Mouse (Mus musculus) brain, embryonic 14.5 days (tissue): Measurements from ENCODE around the gene Osbpl10. TPM values are rescaled to one million over a fixed set of nuclear protein-coding genes. Genes with fewer than 3 reads are reported as not detected.
"Not testable (repeated sequence)": the region's sequence is repeated elsewhere in the genome, so short reads cannot be mapped to it uniquely, and the experiment has no call there.

ENCODE experiments used
- DNase-seq: peaks from one replicate; pipeline ENCODE4 v3.0.0-alpha.2; 2011; ENCODE audit warnings: low read depth
- CTCF ChIP-seq: fragments of 200-500 bp; IDR thresholded peaks from 2 replicates; pipeline ENCODE4 v1.5.1; 2012; ENCODE audit warnings: inconsistent platforms, mild to moderate bottlenecking, moderate library complexity, borderline replicate concordance; ENCODE audit not compliant: insufficient read depth, insufficient read length; ENCODE audit errors: extremely low read depth
- POLR2A ChIP-seq: fragments of 200-500 bp; IDR thresholded peaks from 2 replicates; pipeline ENCODE4 v1.6.1; 2012; ENCODE audit warnings: mild to moderate bottlenecking, inconsistent platforms, borderline replicate concordance; ENCODE audit not compliant: poor library complexity, insufficient read depth, insufficient read length, severe bottlenecking; ENCODE audit errors: extremely low read depth
- polyA plus RNA-seq: library from polyadenylated mRNA; depleted of rRNA; stranded (reverse); fragments of >200 nt; gene quantifications from 2 replicates; pipeline ENCODE4 v1.2.3, GENCODE M21; 2012

The Osbpl10 gene
- polyA plus RNA-seq, 1 experiment = 7.3 TPM

- TF ChIP-seq CTCF (no peak), POLR2A (no peak)
- no peak for DNase-seq
These were observed 258.0 kb downstream of the Osbpl10 start for GRCm38 (mm10) chr9:115236352-115236841.

GRCm38 (mm10) chr9:115237943-115238342 is 259.6 kb downstream of the Osbpl10 start:
- no peak for DNase-seq
- TF ChIP-seq CTCF (no peak), POLR2A (no peak)

- TF ChIP-seq CTCF (no peak), POLR2A (no peak)
These were observed 261.5 kb downstream of the Osbpl10 start for GRCm38 (mm10) chr9:115239861-115240260.

GRCm38 (mm10) chr9:115243630-115244029 is 265.3 kb downstream of the Osbpl10 start:
- no peak for DNase-seq
- TF ChIP-seq POLR2A (no peak), CTCF (no peak)

More at GRCm38 (mm10) chr9:115239861-115240260, 261.5 kb downstream of the Osbpl10 start:
- no peak for DNase-seq

- DNase-seq = no peak
- TF ChIP-seq POLR2A = no peak
- no peak for TF ChIP-seq CTCF
These were observed 266.7 kb downstream of the Osbpl10 start for GRCm38 (mm10) chr9:115245092-115245491.

GRCm38 (mm10) chr9:115249145-115249544 is 270.8 kb downstream of the Osbpl10 start:
- DNase-seq = no peak
- TF ChIP-seq POLR2A (no peak), CTCF (no peak)

GRCm38 (mm10) chr9:115257733-115258286 is 279.4 kb downstream of the Osbpl10 start:
- no peak for TF ChIP-seq CTCF
- DNase-seq = no peak

GRCm38 (mm10) chr9:115259866-115260265 is 281.5 kb downstream of the Osbpl10 start:
- no peak for TF ChIP-seq CTCF
- no peak for TF ChIP-seq POLR2A

GRCm38 (mm10) chr9:115260464-115260863 is 282.1 kb downstream of the Osbpl10 start:
- TF ChIP-seq CTCF (no peak), POLR2A (no peak)
- no peak for DNase-seq

More at GRCm38 (mm10) chr9:115259866-115260265, 281.5 kb downstream of the Osbpl10 start:
- DNase-seq = no peak

- peak; percentile 64 for DNase-seq
- TF ChIP-seq POLR2A (no peak), CTCF (peak; percentile 53; the same call in 1 of the 2 replicates)
These were observed 283.1 kb downstream of the Osbpl10 start for GRCm38 (mm10) chr9:115261456-115261855.

- no peak for DNase-seq
- no peak for TF ChIP-seq POLR2A
These were observed 283.5 kb downstream of the Osbpl10 start for GRCm38 (mm10) chr9:115261896-115262295.

GRCm38 (mm10) chr9:115271556-115271955 is 293.2 kb downstream of the Osbpl10 start:
- no peak for DNase-seq
- TF ChIP-seq CTCF (no peak), POLR2A (no peak)

- DNase-seq = not testable (repeated sequence)
These were observed 294.1 kb downstream of the Osbpl10 start for GRCm38 (mm10) chr9:115272451-115272850.

GRCm38 (mm10) chr9:115273095-115273649 is 294.8 kb downstream of the Osbpl10 start:
- DNase-seq = no peak

More at GRCm38 (mm10) chr9:115273095-115273649, 294.8 kb downstream of the Osbpl10 start:
- TF ChIP-seq POLR2A (no peak), CTCF (no peak)
